Mouse (Mus musculus) retina, postnatal 7 days (tissue): Measurements from ENCODE around the gene Olfr307.
"Not testable (repeated sequence)": the region's sequence is repeated elsewhere in the genome, so short reads cannot be mapped to it uniquely, and the experiment has no call there.

ENCODE experiments used
- DNase-seq: peaks from one replicate; pipeline ENCODE4 v3.0.0-alpha.2; 2012; ENCODE audit warnings: low read depth, low spot score

The Olfr307 gene

GRCm38 (mm10) chr7:86337486-86337885 is at the start of gene Olfr307:
Gene Olfr307 (minus strand): TSS chr7:86337586.
- no peak for DNase-seq

DNA sequence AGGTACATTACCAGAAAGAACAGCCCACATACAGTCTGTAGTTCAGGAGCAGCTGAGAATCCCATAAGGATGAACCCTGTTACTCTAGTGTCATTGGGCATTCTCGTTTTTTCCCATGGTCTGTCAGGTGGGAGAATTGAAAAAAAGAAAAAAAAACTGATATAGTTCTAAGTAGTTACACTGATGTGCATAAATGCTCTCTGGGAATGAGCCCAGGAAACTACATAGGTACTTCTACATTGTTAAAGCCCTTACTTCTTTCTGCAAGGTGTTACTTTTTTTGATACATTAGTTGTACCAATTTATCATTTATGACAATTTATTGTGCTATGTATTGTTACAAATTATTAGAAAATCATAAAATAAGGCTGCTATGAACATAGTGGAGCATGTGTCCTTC is 49.2 kb upstream of the Olfr307 start, which contains the start of gene Olfr304:
TSS of gene Olfr304 (minus strand) at position 101 of the 400 bp plus-strand sequence.
- no peak for DNase-seq

- no peak for DNase-seq
Measured at GRCm38 (mm10) chr7:86385769-86386168, 48.4 kb upstream of the Olfr307 start.

DNA sequence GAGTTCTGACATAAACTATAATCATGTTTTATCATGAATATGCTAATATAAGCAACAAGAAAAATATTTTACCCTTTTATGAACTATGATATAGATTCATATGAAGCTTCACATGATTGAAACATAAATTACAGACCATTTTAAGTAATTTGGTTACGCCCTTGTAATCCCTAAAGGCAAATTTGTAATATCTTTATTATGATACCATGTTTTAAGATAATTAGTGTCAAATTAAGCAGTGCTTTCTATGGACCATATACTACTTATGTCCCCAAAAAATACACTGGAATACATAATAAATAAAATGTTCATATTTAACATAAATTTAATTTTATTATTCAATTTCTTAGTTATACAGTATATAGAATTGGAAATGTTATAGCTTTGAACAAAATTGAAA is 29.4 kb upstream of the Olfr307 start, which contains the start of gene Olfr305:
TSS of gene Olfr305 (minus strand) at position 101 of the 400 bp plus-strand sequence.
- DNase-seq, result no peak

DNA sequence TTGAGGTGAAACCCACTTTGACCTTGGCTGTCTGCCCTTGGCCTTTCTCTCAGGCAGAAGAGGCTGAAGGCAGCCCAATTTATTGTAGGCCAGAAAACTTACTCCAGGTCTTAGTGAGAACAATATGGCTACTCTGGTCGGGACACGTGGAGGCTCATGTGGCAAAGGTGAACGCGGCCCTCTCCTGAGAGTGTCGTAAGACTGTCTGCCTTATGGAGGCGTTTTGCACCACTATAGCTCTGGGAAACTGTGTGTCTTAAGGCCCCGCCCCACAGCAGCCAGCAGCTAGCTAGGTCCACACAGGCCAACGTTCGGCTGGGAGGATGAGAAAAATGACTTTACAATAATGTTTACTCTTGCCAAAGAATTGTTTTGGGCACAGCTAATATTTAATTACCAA is 8.9 kb upstream of the Olfr307 start:
- DNase-seq, result not testable (repeated sequence)

DNA sequence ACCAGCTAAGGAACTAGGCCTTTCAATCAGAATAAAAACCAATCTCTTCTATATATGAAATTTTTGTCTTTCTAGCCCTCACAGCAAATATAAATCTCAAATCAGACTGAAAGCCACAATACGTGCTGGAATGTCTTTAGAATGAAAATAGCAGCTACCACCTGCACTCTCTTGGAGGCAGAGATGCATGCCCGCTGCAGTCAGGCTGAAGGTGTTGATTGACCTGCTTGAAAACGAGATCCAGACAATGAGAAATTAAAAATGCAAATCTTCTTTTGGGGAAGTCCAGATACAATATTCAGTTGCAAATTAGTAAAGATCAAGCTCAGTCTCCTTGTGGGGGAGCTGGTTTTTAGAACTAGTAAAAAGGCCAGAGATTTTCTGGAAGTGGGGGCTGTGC is 6.9 kb upstream of the Olfr307 start:
- no peak for DNase-seq

- no peak for DNase-seq
Measured at GRCm38 (mm10) chr7:86342881-86343565, 5.6 kb upstream of the Olfr307 start.

DNA sequence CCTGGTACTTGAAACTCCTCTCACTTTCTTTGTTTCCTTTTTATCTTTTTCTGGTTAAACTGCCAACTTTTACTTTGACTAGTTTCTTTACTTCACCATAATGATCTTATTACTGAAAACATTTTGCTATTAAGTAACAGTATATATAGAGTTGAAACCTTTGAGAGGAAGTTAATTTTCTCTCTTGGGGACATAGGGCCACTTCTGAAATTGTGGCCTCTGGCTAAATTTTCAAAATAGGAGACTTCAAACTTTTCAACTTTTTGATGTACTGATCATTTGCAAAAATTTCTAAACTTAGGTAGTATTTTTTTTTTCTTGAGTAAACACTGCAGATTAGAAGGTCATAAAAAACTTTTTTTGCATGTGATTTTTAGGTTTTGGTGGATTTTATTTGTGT is 11.9 kb downstream of the Olfr307 start, which contains the start of gene Olfr308:
TSS of gene Olfr308 (minus strand) at position 101 of the 400 bp plus-strand sequence.
- no peak for DNase-seq

- DNase-seq, result no peak
Measured at GRCm38 (mm10) chr7:86321323-86321722, 16.1 kb downstream of the Olfr307 start.

- no peak for DNase-seq
Measured at GRCm38 (mm10) chr7:86313608-86314007, 23.8 kb downstream of the Olfr307 start, which contains the start of gene Olfr309. Gene Olfr309 (minus strand): TSS chr7:86313708.
